Comparison of ENCODE assay signal across 12 mouse cellular contexts in genomic region chr8:104070949-104071348, GRCm38 (mm10).
DNase-seq lines count a peak whose midpoint lies in the region.
"Had no signal": no experiment of that assay in that cellular context is flagged by ENCODE, and none has a peak within 500 bp of the region (broad histone marks: within the 10 kb centered on the region; RNA-seq: fewer than 3 reads in every experiment).

No protein-coding gene starts in this region.

- peak; percentile 51 to 52 for DNase-seq in cerebellum, postnatal 10 days
- DNase-seq in cerebellum, adult 9-11 months: no peak
- DNase-seq in kidney, postnatal 10 days: peak; percentile 2
- no peak for DNase-seq in kidney, adult 11 months
- peak; percentile 15 to 23 for DNase-seq in right cerebral cortex, postnatal 10 days (ENCODE audit: low spot score in 2 of 2)
- no peak for DNase-seq in right cerebral cortex, postnatal 14 days
- DNase-seq: adrenal gland, adult 8-10 months; adrenal gland, postnatal 25 days; cerebellum, adult 11-12 months; cerebellum, adult 8-10 months; gastrocnemius, postnatal 10 days; gastrocnemius, postnatal 36 days had no signal

Comparison
In these comparisons a context has a peak if more than half of its experiments do, and no peak if none do; other contexts are left out.
1. DNase-seq: peak in cerebellum, postnatal 10 days (2 of 2), kidney, postnatal 10 days (single experiment) and right cerebral cortex, postnatal 10 days (2 of 2); none in cerebellum, adult 9-11 months (single experiment), kidney, adult 11 months (single experiment) and right cerebral cortex, postnatal 14 days (single experiment).